Mouse (Mus musculus) lung, postnatal 0 days (tissue): ENCODE data around the gene D230025D16Rik.

ENCODE experiments used
- CTCF ChIP-seq: IDR thresholded peaks from 2 replicates; pipeline ENCODE4 v1.5.1; 2016; ENCODE audit warnings: antibody characterized with exemption, mild to moderate bottlenecking
- EP300 ChIP-seq: IDR thresholded peaks from 2 replicates; pipeline ENCODE4 v1.6.1; 2016; ENCODE audit warnings: antibody characterized with exemption, mild to moderate bottlenecking, control low read depth

DNA sequence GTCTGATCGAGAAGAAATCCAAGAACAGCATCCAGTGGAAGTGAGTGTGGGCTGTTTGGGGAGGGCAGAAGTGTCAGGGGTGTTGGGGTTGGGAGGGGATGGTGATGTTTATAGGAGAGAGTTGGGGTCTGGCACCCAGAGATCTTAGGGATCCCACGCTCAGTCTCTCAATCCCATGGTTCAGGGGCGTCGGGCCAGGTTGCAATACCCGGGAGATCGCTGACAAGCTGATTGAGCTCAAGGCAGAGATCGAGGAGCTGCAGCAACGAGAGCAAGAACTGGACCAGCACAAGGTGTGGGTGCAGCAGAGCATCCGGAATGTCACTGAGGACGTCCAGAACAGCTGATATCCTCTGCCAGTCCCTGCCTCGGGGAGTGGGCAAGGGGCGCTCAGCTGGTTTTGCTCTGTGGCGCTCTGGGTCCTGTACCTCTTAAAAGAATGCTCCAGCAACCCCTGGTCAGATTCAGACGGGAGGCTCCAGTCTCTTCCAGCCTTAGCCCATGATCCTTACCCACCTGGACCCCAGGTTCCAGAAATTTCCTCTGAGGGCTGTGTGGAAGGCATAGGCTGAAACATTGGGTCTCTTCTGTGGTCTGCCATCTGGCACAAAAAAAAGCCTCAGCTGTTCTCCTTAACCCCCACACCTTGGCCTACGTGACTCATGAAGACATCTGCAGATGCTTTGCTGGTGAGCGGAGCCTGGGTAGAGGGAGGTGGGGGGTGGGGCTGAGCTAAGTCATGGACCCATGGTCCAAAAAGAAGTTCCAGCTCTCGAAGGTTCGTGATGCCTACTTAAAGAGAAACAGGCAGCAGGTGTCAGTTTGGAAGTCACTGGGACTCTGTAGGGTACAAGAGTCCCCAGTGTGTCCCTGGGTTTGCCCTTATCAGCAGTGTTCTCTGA, 73.7 kb downstream of the D230025D16Rik start:
- TF ChIP-seq CTCF (no peak), EP300 (no peak)
